Mouse (Mus musculus) MEL (cell line): ENCODE measurements at regions not wholly inside any gene's neighbourhood (a gene's known extent, or its start where the extent isn't known, plus 50 kb on each side); places are given as distances from the start of the nearest gene placed in this dataset.

Source experiments
- DNase-seq: peaks from one replicate; pipeline ENCODE4 v3.0.0; 2011; ENCODE audit warnings: low read depth, low spot score
- H3K27ac ChIP-seq: 2 replicates; pipeline ENCODE4 v1.5.1; 2012; ENCODE audit warnings: low read depth, mild to moderate bottlenecking, control low read depth, low read length, moderate library complexity; ENCODE audit not compliant: control insufficient read depth
- H3K27me3 ChIP-seq, 2 experiments: fragments of 150-350 bp in 1 of 2; sonication (generic) in 1 of 2; 2 replicates each; pipeline ENCODE4 v1.6.1; 2012; ENCODE audit warnings: low read length in 2 of 2, mild to moderate bottlenecking in 2 of 2, improper control_type of control experiment in 1 of 2, moderate library complexity in 1 of 2; ENCODE audit not compliant: insufficient read depth in 2 of 2, control insufficient read depth in 1 of 2
- H3K36me3 ChIP-seq, 2 experiments: 2 replicates each; pipeline ENCODE4 v1.6.1; 2012 to 2014; ENCODE audit warnings: low read length in 2 of 2, improper control_type of control experiment in 1 of 2, inconsistent platforms in 1 of 2, mild to moderate bottlenecking in 1 of 2; ENCODE audit not compliant: insufficient read depth in 2 of 2, control insufficient read depth in 1 of 2
- H3K4me1 ChIP-seq, 2 experiments: fragments of 150-350 bp in 1 of 2; sonication (generic) in 1 of 2; 2 replicates each; pipeline ENCODE4 v1.6.1; 2012; ENCODE audit warnings: low read length in 2 of 2, improper control_type of control experiment in 1 of 2, mild to moderate bottlenecking in 1 of 2; ENCODE audit not compliant: insufficient read depth in 2 of 2, control insufficient read depth in 1 of 2
- H3K4me3 ChIP-seq, 2 experiments: fragments of 150-350 bp in 1 of 2; sonication (generic) in 1 of 2; 2 replicates each; pipeline ENCODE4 v1.5.1; 2012; ENCODE audit warnings: low read depth in 2 of 2, low read length in 2 of 2, mild to moderate bottlenecking in 2 of 2, moderate library complexity in 2 of 2, control low read depth in 1 of 2, improper control_type of control experiment in 1 of 2; ENCODE audit not compliant: control insufficient read depth in 1 of 2, insufficient read depth in 1 of 2
- H3K79me2 ChIP-seq: 2 replicates; pipeline ENCODE4 v1.6.1; 2012; ENCODE audit warnings: mild to moderate bottlenecking, low read length, moderate library complexity; ENCODE audit not compliant: control insufficient read depth, poor library complexity, insufficient read depth
- H3K9ac ChIP-seq: 2 replicates; pipeline ENCODE4 v1.6.1; 2012; ENCODE audit warnings: low read depth, mild to moderate bottlenecking, control low read depth, low read length, moderate library complexity; ENCODE audit not compliant: control insufficient read depth, poor library complexity, severe bottlenecking
- H3K9me3 ChIP-seq: fragments of 150-350 bp; sonication (generic); replicated peaks from 2 replicates; pipeline ENCODE4 v1.6.1; 2012; ENCODE audit warnings: mild to moderate bottlenecking, low read length, improper control_type of control experiment, moderate library complexity; ENCODE audit not compliant: insufficient read depth
- BHLHE40 ChIP-seq: IDR thresholded peaks from 2 replicates; pipeline ENCODE4 v1.6.1; 2012; ENCODE audit warnings: low read depth, mild to moderate bottlenecking, inconsistent platforms, low read length, improper control_type of control experiment, borderline replicate concordance
- CHD2 ChIP-seq: IDR thresholded peaks from 2 replicates; pipeline ENCODE4 v1.6.1; 2011; ENCODE audit warnings: low read length, improper control_type of control experiment
- CTCF ChIP-seq, 3 experiments: IDR thresholded peaks in 2 of 3; conservative IDR thresholded peaks in 1 of 3; 2 replicates each; pipeline ENCODE4 v1.5.1; 2011 to 2012; ENCODE audit warnings: low read length in 3 of 3, low read depth in 2 of 3, mild to moderate bottlenecking in 2 of 3, improper control_type of control experiment in 1 of 3, inconsistent platforms in 1 of 3, mixed read lengths in 1 of 3, moderate library complexity in 1 of 3; ENCODE audit not compliant: control insufficient read depth in 1 of 3, insufficient read depth in 1 of 3, poor library complexity in 1 of 3, severe bottlenecking in 1 of 3
- E2F4 ChIP-seq: IDR thresholded peaks from 2 replicates; pipeline ENCODE4 v1.6.1; 2011; ENCODE audit warnings: low read depth, low read length, improper control_type of control experiment, borderline replicate concordance
- ELF1 ChIP-seq: IDR thresholded peaks from 2 replicates; pipeline ENCODE4 v1.6.1; 2014; ENCODE audit warnings: low read depth, mild to moderate bottlenecking, inconsistent platforms, low read length, improper control_type of control experiment, moderate library complexity
- EP300 ChIP-seq, 2 experiments: IDR thresholded peaks; 2 replicates each; pipeline ENCODE4 v1.6.1; 2011; ENCODE audit warnings: improper control_type of control experiment in 2 of 2, low read length in 2 of 2, low read depth in 1 of 2, mild to moderate bottlenecking in 1 of 2
- ETS1 ChIP-seq: IDR thresholded peaks from 2 replicates; pipeline ENCODE4 v1.6.1; 2012; ENCODE audit warnings: low read depth, mild to moderate bottlenecking, inconsistent platforms, low read length, improper control_type of control experiment, moderate library complexity
- GABPA ChIP-seq: IDR thresholded peaks from 2 replicates; pipeline ENCODE4 v1.6.1; 2012; ENCODE audit warnings: low read depth, mild to moderate bottlenecking, inconsistent platforms, low read length, improper control_type of control experiment, moderate library complexity
- MAX ChIP-seq: IDR thresholded peaks from 2 replicates; pipeline ENCODE4 v1.6.1; 2011; ENCODE audit warnings: low read length, improper control_type of control experiment
- MEF2A ChIP-seq: IDR thresholded peaks from 2 replicates; pipeline ENCODE4 v1.6.1; 2014; ENCODE audit warnings: low read depth, mild to moderate bottlenecking, inconsistent platforms, low read length, improper control_type of control experiment; ENCODE audit not compliant: poor library complexity, insufficient replicate concordance, severe bottlenecking; ENCODE audit errors: extremely low read depth
- MYB ChIP-seq: IDR thresholded peaks from 2 replicates; pipeline ENCODE4 v1.6.1; 2011; ENCODE audit warnings: mild to moderate bottlenecking, low read depth, low read length, improper control_type of control experiment
- NELFE ChIP-seq: IDR thresholded peaks from 2 replicates; pipeline ENCODE4 v1.6.1; 2011; ENCODE audit warnings: low read depth, low read length, improper control_type of control experiment
- NRF1 ChIP-seq: IDR thresholded peaks from 2 replicates; pipeline ENCODE4 v1.6.1; 2014; ENCODE audit warnings: low read depth, mild to moderate bottlenecking, inconsistent platforms, low read length, improper control_type of control experiment, moderate library complexity; ENCODE audit not compliant: poor library complexity, insufficient read depth, severe bottlenecking
- POLR2A ChIP-seq, 2 experiments: IDR thresholded peaks; 2 replicates each; pipeline ENCODE4 v1.6.1; 2011 to 2012; ENCODE audit warnings: low read length in 2 of 2, mild to moderate bottlenecking in 2 of 2, control low read depth in 1 of 2, improper control_type of control experiment in 1 of 2, low read depth in 1 of 2, moderate library complexity in 1 of 2; ENCODE audit not compliant: control insufficient read depth in 1 of 2, insufficient read depth in 1 of 2, poor library complexity in 1 of 2
- POLR2AphosphoS5 ChIP-seq: IDR thresholded peaks from 2 replicates; pipeline ENCODE4 v1.6.1; 2012; ENCODE audit warnings: low read depth, borderline replicate concordance, mild to moderate bottlenecking, inconsistent platforms, low read length, moderate library complexity, mixed read lengths
- RCOR1 ChIP-seq: IDR thresholded peaks from 2 replicates; pipeline ENCODE4 v1.6.1; 2012; ENCODE audit warnings: low read depth, mild to moderate bottlenecking, inconsistent platforms, low read length, improper control_type of control experiment
- SMC3 ChIP-seq: IDR thresholded peaks from 2 replicates; pipeline ENCODE4 v1.6.1; 2011; ENCODE audit warnings: low read depth, low read length, improper control_type of control experiment
- TAL1 ChIP-seq: IDR thresholded peaks from 2 replicates; pipeline ENCODE4 v1.6.1; 2012; ENCODE audit warnings: mild to moderate bottlenecking, inconsistent platforms, low read length, moderate library complexity, mixed read lengths
- TBP ChIP-seq: IDR thresholded peaks from 2 replicates; pipeline ENCODE4 v1.8.0; 2011; ENCODE audit warnings: low read depth, low read length, improper control_type of control experiment
- TCF12 ChIP-seq: IDR thresholded peaks from 2 replicates; pipeline ENCODE4 v1.6.1; 2014; ENCODE audit warnings: low read depth, mild to moderate bottlenecking, inconsistent platforms, low read length, improper control_type of control experiment, moderate library complexity
- UBTF ChIP-seq: IDR thresholded peaks from 2 replicates; pipeline ENCODE4 v1.6.1; 2012; ENCODE audit warnings: low read depth, mild to moderate bottlenecking, inconsistent platforms, low read length, improper control_type of control experiment, moderate library complexity, borderline replicate concordance; ENCODE audit not compliant: insufficient read depth
- USF1 ChIP-seq: IDR thresholded peaks from 2 replicates; pipeline ENCODE4 v1.6.1; 2014; ENCODE audit warnings: low read depth, mild to moderate bottlenecking, inconsistent platforms, low read length, improper control_type of control experiment, moderate library complexity
- USF2 ChIP-seq, 2 experiments: IDR thresholded peaks; 2 replicates each; pipeline ENCODE4 v1.6.1; 2011 to 2012; ENCODE audit warnings: improper control_type of control experiment in 2 of 2, low read length in 2 of 2, borderline replicate concordance in 1 of 2, inconsistent platforms in 1 of 2, low read depth in 1 of 2, mild to moderate bottlenecking in 1 of 2; ENCODE audit not compliant: insufficient read depth in 1 of 2
- ZC3H11A ChIP-seq: IDR thresholded peaks from 2 replicates; pipeline ENCODE4 v1.6.1; 2012; ENCODE audit warnings: low read depth, mild to moderate bottlenecking, inconsistent platforms, low read length, improper control_type of control experiment
- ZMIZ1 ChIP-seq: IDR thresholded peaks from 2 replicates; pipeline ENCODE4 v1.6.1; 2012; ENCODE audit warnings: low read depth, mild to moderate bottlenecking, inconsistent platforms, low read length, improper control_type of control experiment, moderate library complexity

DNA sequence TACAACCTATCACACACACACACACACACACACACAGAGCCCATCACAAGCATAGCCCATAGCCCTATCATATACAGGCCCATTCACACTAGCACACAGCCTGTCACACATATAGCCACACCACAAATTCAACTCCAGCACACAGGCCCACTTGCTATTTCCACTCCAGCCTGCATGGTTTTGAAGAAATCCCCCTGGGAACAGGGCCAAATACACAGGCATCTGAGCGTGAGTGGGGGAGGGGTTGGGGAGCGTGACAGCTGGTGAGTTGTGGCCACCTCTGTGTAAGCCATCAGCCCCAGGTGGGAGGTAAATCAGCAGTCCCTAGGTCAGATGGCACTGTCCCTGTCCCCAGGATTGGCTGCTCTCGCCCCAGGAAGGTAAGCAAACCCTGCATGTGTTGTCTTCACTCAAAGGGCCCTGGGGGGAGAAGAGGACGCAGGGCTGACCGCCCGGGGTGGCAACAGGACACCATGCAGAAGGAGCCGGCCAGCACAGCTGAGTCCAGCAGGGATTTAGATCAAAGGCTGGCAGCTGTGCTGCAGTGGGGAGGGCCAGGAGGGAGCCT lies 153.6 kb upstream of the Gm3448 start:
- H3K9me3 ChIP-seq: no peaks in the 10 kb centered on the region
- peaks cover 0 to 5% of the 10 kb centered on the region in 2 experiments; a peak in 2 of 4 replicates for H3K27me3 ChIP-seq
- H3K4me3 ChIP-seq: no peak overlapping the region
- H3K79me2 ChIP-seq: no peaks in the 10 kb centered on the region
- H3K9ac ChIP-seq: no peak overlapping the region
- H3K27ac ChIP-seq: no peak overlapping the region
- no peaks in the 10 kb centered on the region for H3K36me3 ChIP-seq
- no peaks in the 10 kb centered on the region for H3K4me1 ChIP-seq
- no peak for DNase-seq
- TF ChIP-seq POLR2A (IDR thresholded peaks at IDR 0.05; ENCODE audit: control insufficient read depth in 1 of 2, insufficient read depth in 1 of 2, low read depth in 1 of 2, low read length in 2 of 2, poor library complexity in 1 of 2) (no peak), CTCF (IDR thresholded peaks at IDR 0.05 in 2 of 3, conservative IDR thresholded peaks at IDR 0.05 in 1 of 3; ENCODE audit: control insufficient read depth in 1 of 3, insufficient read depth in 1 of 3, low read depth in 2 of 3, low read length in 3 of 3, poor library complexity in 1 of 3, severe bottlenecking in 1 of 3) (no peak), ZMIZ1 (no peak), ZC3H11A (no peak), SMC3 (no peak), TBP (no peak), E2F4 (no peak), RCOR1 (no peak), USF1 (no peak), POLR2AphosphoS5 (no peak), CHD2 (no peak)

DNA sequence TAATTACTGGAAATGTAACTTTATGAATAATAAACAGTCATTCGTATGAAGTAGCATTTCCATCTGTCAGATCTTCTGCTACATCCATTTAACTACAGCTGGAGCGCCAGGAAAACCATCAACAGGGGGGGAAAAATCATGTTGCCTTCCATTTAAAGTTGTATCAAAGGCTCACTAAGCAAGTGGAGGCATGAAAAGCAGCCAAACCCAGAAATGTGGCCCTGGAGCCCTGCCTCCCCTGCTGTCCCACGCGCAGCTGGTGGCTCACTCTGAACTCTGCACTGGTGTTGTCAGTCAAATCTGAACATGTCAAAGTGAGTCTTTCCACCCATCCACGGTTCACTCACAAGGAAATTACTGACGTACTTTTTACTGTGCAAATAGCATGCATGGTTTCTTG lies 152.5 kb upstream of the Gm3448 start:
- Histone ChIP-seq H3K79me2 (no peaks in the 10 kb centered on the region), H3K27me3 (peaks cover 0 to 5% of the 10 kb centered on the region in 2 experiments; a peak in 2 of 4 replicates), H3K9ac (no peak overlapping the region), H3K9me3 (no peaks in the 10 kb centered on the region), H3K36me3 (no peaks in the 10 kb centered on the region), H3K4me3 (no peak overlapping the region), H3K4me1 (no peaks in the 10 kb centered on the region), H3K27ac (no peak overlapping the region)
- DNase-seq: no peak
- no peak for TF ChIP-seq BHLHE40
- TF ChIP-seq UBTF: no peak
- no peak for TF ChIP-seq MYB
- no peak for TF ChIP-seq MEF2A
- no peak for TF ChIP-seq NRF1
- TF ChIP-seq ETS1: no peak
- TF ChIP-seq POLR2A (IDR thresholded peaks at IDR 0.05; ENCODE audit: control insufficient read depth in 1 of 2, insufficient read depth in 1 of 2, low read depth in 1 of 2, low read length in 2 of 2, poor library complexity in 1 of 2): no peak
- no peak for TF ChIP-seq MAX
- no peak for TF ChIP-seq TAL1
- TF ChIP-seq TCF12: no peak
- TF ChIP-seq USF2 (IDR thresholded peaks at IDR 0.05; ENCODE audit: borderline replicate concordance in 1 of 2, insufficient read depth in 1 of 2, low read depth in 1 of 2, low read length in 2 of 2): no peak
- no peak for TF ChIP-seq GABPA
- no peak for TF ChIP-seq POLR2AphosphoS5
- no peak for TF ChIP-seq ELF1
- no peak for TF ChIP-seq EP300 (IDR thresholded peaks at IDR 0.05; ENCODE audit: low read depth in 1 of 2, low read length in 2 of 2)
- TF ChIP-seq CHD2: no peak
- no peak for TF ChIP-seq NELFE
